Mouse (Mus musculus) right cerebral cortex, postnatal 25 days (tissue): ENCODE results near the gene Snorc.
"Not testable (repeated sequence)": the region's sequence is repeated elsewhere in the genome, so short reads cannot be mapped to it uniquely, and the experiment has no call there.

Experiments used
- DNase-seq: peaks from one replicate; pipeline ENCODE4 v3.0.0; 2022

Snorc gene

DNA sequence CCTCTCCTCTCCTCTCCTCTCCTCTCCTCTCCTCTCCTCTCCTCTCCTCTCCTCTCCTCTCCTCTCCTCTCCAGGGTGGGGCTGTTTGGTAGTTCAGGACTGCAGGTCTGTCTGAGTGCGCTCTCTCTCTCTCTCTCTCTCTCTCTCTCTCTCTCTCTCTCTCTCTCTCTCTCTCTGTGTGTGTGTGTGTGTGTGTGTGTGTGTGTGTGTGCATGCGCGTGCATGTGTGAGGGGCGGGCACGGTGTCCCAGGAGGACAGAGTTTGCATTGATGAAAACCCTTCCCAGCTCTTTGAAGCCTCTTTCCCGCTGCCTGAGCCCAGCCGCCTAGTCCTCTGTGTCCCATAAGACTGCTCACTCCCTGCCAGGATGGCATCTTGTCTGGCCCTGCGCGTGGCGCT is at the start of gene Snorc:
Snorc (plus strand) TSS at position 301 of the 400 bp plus-strand sequence.
- not testable (repeated sequence) for DNase-seq

DNA sequence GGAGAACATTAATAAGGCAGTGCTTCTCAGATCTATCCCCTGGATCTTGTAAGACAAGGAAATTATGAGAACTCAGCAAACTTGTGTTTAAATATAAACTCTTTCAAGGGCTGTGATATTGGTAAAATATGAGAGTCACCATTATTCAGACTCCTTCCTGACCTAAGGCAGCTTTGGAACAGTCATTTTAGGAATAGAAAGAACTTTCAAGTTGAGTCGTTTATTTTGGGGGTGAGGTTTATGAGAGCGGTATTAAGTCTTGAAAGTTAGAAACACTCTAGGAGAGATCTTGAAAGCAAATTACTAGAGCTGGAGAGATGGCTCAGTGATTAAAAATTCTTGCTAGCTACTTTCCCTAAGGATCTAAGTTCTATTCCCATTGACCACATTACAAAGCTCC is 34.9 kb upstream of the Snorc start:
- no peak for DNase-seq

DNA sequence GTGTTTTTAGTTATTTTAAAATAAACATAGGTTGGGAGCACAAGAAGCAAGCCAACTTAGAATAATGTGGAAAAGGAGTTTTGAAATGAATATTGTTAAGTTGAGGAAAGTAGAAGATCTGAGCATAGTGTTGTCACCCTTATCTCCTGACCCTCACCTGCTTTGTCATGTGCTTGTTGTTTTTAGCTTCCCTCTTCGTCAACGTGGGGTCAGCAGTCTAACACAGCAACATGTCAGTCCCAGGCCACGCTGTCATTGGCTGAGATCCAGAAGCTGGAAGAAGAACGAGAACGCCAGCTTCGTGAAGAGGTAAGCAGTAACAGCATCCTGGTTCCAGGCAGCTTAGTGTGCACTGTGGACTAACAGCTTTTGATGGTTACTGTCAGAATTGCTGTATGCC is 33.5 kb upstream of the Snorc start:
- no peak for DNase-seq

DNA sequence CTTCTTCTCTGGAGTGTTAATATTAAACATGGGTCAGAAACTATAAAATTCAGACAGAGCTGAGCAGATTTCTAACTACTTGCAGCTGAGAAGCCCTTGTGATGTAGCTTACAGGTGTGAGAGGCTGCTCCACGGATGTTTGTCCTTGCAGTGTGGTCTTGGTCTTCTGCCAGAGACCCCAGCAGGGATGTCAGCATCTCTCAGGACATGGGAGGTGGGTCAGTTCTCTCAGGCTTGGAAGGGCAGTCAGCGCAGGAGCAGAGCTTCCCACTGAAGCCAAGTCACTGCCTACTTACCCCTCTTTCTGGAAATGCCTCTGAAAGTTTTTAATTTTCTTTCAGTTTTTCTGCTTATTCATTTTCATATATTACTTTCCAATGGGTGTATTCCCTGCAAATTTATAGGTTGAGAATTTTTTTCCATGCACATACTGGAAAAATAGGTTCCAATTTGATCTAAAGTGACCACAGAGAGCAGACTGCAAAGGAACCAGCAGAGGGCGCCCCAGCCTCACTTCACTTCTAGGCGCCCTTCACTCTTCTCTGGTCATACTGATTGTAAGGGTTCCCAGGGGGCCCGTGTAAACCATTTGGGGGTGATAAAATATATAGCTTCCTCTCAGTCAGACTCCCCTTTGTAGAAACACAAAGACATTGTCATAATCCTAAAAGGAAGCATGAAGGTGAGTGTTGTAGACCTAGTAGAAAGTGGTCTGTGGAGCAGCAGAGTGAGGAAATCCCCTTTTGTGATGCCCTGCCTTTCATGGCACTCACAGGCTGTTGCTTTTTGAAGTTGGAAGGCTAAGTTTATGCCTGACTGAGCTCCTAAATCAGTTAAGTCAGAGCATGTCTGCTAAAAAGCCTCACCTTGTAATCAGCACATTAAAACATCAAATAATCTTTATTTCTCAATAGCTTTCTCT is 22.6 kb upstream of the Snorc start:
- peak; percentile 50 for DNase-seq

DNA sequence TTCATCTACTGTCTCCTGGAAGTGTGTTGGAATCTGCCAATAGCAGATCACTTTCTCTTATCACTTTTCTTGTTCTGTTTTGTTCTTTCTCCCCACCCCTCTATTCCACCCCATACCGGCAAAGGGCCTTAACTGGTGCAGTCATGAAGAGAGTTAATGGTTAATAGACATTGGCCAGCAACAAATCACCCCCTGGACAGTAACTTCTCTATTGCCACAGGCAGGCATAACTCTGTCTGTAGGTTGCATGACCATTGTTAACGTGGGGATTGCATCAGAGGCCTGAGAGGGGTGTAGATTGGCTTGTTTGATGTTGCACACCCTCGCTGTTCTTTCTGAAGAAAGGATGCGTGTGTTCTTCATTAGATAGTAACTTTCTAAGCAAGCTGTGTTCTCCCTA is 20.6 kb upstream of the Snorc start:
- DNase-seq: no peak

DNA sequence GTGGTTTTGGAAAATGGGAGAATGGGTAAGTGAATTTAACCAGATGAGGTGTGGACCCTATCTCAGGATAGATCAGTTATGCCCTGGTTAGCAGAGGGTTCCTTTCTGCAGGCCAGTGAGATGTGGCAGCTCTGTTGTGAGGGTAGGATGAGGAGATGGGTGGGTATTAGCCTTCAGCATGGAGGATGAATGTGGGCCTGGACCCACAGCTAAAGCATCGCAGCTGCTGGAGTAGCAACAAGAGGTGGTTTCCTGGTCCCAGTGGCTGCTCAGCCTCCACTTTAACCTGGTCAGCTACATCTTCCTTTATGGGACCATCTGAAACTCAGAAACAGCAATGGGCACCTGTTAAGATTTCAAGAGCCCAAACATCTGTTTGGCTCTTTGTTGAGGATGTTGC is 13.6 kb upstream of the Snorc start:
- no peak for DNase-seq

DNA sequence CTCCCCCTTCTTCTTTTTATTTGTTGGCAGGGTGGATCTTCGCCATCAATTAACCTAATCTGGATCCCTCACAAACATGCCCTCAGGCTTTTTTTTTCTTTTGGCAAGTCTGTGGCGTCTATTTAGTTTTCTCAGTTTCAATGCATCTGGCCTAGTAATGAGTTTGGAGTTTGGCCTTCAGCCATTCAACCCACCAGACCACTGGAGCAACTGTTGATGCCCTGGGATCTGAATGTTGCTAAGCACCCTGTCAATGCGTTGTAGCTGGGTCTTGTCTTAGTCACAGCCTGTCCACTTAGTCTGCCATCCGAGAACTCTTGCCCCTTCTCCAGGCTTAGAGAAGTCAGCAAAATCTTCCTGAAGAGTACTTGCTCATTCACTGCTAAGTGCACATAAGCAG is 12.0 kb upstream of the Snorc start:
- no peak for DNase-seq

DNA sequence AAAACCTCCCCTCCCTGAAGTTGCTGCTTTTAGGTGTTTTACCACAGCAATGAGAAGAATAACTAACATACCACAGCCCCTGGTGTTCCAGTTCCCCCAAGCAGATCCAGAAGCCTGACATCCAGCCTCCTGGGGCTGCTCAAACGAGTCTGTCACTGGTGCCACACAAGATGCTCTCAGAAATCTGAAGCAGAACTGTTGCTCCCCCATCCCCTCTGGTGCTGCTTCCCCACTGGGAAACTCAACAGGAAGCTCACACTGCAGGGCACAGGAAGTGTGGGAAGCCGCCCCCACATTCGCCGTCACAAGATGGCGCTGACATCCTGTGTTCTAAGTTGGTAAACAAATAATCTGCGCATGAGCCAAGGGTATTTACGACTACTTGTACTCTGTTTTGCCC is 10.2 kb upstream of the Snorc start:
- not testable (repeated sequence) for DNase-seq

DNA sequence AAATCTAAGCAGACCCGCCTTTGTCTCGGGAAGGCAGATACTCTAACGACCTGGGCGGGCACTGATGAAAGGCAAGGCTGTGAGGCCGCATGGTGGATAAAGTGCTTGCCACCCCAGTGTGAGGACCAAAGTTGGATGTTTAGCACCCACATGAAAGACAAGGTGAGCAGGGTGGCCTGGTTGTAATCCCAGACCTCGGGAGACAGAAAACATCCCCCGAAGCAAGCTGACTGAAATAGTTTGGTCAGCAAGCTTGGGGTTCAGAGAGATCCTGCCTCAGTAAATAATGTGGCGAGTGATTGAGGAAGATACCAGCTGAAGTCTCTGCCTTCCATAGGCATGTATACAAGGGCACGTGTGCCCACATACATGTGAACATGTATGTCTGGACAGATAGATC is 2.6 kb upstream of the Snorc start:
- DNase-seq: no peak

DNA sequence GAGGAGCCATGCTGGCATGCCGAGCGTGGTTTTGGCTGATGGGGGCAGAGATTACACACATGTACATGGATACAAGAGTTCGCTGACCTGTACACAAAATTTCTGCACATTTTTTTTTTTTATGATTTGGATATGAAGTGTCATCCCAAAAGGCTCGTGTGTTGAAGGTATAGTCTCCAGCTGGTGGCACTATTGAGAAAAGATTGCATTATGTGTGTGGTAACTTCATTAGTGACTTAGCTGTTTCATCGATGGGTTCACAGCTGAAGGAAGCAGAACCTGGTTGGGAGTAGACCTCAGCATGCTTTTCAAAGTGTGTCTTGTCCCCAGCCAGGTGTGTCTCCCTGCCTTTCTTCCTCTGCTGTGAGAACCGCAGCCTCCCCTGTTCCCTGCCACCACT is 1.8 kb upstream of the Snorc start:
- DNase-seq: no peak

DNA sequence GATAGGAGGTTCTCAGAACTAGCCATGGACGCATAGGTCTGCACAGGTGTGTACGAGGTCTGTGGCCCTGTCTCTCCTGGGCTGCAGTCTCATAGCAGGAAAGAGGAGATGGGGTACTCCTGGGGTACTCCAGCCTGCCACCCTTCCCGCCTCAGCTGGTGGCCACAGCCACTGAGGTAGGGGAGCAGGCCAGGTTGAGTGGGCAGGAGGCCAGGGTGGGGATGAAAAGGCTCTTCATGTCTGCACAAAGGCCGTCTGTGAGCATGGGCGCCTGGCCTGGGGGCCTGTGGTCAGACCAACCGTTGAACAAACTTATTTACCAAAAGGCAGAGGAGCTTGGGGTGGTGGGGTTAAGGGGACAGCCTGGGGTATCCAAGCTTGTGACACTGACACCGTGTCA is 1.8 kb downstream of the Snorc start:
- no peak for DNase-seq

DNA sequence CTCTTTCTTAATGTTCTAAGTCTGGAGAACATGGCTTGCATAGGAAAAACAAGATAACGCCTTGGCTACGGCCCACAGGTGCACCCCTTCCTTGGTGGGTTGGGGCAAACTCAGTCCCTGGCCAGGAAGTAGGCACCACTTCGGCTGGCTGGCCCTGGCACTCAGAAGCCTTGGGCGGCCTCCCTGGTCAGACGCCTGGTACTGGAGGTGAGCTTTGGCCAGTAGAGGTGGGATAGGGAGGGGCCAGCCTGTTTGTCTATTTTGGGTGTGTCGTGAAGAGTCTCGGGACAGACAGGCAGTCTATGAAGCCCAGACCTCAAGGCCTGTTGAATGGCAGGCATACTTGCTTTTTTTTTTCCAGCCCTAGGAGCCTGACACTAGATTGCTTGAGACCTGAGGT is 2.5 kb downstream of the Snorc start:
- DNase-seq: no peak

DNA sequence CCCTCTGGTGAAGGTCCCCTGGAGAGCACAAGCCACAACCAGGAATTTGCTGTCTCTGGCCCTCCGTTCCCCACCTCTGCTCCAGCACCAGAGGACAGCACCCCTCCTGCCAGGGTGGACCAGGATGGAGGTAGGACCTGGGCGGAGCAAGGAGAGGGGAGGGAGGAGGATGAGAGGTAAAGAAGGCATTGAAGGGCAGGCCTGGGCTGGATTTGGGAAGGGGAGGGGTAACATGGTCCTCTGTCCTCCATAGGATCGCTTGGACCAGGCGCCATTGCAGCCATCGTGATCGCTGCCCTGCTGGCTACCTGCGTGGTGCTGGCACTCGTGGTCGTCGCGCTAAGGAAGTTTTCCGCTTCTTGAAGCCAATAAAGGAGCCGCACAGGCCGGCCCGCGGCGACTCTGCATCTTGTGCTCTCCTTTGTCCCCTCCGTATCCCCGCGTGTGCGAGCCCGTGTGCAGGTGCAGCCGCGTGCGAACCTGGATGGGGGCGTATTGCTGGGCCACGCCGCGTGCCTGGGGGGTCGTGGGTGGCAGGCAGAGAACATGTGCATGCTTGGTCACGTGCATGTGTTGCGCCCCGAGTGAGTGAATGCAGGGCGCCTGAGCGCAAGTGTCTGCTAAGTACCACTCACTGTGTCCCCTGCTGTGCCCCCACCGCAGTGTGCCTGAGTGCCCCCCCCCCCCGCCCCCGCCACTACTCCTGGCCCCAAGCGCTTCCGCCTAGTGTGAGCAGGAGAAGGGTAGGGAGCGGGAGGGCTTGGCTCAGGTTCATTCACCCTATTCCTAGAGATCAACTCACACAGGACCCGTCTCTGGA is 5.2 kb downstream of the Snorc start:
- peak; percentile 75 for DNase-seq

DNA sequence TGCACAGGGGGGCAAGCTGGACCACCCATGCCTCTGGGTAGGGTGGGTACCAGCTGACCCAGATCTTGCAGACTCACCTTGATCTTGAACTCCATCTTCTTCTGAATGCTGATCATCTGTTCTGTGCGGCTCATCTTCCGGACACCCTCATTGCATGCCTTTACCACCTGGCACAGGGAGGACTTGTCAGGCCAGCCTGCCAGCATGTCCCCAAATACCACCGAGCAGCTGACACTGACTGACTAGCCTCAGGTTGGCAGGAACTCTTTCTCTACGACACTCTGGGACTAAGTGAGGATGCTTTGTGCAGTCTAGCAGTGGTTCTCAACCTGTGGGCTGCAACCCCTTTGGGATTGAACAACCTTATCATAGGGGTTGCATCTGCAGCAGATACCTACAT is 12.5 kb downstream of the Snorc start:
- no peak for DNase-seq

DNA sequence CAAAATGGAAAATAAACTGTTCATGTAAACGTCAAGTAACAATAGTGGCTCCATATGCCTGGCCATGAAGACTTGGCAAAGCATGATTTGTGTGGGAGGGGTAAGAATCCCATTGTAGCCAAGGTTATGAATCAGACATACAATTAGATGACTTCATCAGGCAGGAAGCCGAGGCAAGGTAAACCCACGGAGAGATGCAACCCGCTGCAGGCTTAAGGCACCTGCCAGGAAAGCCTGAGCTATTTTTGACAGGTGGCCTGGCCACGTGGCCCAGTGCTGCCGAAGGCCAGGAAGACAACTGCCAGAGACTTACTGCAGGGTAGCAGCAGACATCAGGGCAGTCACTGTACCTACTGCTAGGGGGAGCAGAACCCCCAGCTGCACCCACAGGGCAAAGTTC is 16.3 kb downstream of the Snorc start:
- DNase-seq: peak; percentile 76

DNA sequence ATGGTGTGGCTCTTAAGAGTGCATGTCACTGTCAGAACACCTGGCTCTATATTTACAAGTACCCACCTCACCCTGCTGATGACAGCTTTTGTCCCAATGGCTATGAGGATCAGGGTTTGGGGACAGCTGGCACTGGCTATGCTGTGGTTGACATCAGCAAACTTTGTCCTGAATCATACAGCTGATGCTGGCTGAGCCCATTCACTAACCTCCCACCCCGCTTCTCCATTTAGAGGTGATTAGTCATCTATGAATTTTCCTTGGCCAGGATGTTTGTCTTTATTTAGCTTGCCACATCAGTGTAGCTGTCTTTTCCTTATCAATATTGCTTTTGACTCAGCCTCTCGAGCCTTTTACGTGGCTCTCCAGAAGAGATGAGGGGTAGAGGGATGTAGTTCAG is 22.2 kb downstream of the Snorc start:
- no peak for DNase-seq

DNA sequence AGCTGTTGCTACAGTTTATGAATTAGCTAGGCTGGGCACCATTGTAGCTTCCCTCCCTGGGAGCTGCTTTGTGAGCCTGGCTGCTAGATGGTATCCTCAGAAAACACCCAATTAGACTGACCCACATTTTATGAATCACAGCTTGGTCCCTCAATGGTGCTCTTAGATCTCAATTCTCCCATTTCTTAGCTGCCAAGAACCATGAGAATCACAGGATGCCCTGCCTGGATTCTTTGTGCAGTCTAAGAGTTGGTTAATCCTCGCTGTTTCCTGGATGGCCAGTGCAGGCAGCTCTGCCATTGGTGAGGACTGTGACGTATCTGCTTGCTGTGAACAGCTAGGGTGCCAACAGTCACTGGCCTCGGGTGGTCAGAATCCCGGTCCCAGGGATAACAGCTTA is 23.5 kb downstream of the Snorc start:
- no peak for DNase-seq

DNA sequence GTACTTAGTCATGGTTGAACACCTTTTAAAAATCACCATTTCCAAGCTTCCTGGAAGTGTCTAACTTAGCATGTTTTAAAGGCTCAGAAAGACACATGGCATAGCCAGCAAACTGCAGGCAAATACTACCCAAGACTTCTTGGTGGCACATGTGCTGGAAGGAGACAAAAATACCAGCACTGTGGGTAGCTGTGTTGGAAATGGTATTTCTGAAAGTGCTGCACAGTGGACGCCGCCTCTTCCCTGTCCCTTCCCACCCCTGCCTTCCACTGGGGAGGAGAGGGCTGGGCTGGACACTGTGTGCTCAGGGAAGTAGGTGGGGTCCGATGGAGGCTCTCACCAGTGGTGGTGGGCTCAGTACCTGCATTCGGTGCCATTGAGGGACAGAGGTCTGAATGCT is 35.5 kb downstream of the Snorc start:
- no peak for DNase-seq

DNA sequence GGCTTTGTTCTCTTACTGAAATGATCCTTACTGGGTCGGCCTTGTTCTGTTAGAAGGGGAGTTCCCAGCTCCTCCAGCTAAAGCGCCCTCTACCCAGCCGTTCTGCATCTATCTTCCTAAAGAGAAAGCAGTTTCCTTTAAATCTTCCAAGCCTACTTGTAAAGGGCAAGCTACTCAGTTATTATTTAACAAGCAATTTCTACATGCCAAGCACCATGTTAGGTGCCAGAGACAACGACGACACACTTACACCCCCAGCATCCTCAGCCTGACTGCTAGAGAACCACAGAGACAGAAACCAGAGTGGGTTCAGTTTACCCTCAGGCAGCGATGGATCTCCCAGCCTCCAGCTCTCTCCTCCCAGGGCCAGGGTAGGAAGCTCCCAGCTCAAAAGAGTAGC is 37.8 kb downstream of the Snorc start:
- DNase-seq: no peak

DNA sequence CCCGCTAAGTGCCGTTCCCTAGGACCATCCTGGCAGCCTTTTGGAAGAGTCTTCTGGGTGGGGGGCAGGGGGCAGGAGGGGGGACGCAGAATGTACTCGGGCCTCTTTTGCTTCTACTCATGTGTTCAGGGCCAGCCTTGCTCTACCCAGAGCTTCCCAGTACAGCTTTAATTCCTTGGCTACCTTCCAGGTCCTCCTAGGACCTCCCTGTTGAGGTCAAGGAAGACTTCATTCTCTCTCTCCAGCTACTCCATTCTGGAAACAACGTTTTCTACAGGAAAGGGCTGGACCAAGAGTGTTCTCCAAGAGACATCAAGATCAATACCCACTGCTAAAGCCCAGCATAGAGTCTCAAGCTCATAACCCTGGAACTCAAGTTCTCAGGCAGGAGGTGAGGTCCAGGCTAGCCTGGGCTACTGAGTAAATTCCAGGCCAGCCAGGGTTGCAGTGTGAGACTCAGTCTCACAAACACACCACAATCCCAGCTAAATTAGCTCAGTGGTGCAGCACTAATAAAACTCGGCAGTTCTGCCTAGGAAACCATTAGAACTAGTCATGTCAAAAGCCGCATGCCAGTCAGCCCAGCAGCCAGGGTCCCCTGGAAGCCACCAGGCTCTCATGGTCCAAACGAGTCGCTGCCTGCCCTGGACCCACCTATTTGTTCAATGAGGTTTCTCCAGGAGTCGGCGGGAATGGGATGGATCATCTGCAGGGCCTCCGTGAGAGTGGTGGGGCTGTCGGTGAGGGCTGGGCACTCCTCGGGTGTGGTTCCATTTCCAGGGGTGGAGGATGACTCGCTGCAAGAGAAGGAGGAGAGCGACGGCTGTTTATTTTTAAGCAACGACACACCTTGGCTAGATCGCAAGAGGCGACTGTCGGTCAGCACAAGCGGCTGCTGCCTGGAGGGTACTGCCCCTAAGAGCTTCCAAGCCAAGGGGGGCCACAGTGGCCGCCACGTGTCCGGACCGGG is 38.8 kb downstream of the Snorc start:
- DNase-seq: peak; percentile 56

DNA sequence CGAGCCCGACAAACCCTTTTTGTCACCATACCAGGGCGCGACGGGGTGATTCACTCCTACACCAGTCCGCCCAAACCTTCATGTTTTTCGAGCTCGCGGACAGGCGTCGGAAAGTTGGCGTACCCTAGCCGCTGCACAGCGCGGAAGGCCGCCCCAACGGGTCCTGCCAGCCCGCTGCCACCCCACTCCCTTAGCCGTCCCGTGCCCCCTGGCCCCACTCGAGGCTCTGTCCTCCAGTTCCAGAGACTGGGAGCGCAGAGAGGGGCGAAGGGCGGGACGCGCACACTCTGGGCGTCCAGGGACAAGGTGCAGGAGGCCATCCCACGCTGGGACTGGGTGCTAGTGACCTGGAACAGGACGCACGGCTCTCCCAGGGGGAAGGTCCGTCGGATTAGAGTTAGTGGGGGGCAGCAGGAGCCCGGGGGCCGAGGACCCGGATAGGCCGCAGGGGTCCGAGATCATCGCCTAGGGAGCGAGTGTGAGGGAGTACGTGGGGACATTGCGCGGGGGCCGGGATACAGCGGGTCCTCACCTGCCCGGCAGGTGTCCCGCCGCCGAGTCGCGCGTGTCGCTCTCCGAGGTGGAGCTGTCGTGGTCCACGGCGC is 39.6 kb downstream of the Snorc start, which contains the start of gene Neu2:
Neu2 (plus strand) TSS at position 329 of the 605 bp plus-strand sequence.
- DNase-seq: no peak

DNA sequence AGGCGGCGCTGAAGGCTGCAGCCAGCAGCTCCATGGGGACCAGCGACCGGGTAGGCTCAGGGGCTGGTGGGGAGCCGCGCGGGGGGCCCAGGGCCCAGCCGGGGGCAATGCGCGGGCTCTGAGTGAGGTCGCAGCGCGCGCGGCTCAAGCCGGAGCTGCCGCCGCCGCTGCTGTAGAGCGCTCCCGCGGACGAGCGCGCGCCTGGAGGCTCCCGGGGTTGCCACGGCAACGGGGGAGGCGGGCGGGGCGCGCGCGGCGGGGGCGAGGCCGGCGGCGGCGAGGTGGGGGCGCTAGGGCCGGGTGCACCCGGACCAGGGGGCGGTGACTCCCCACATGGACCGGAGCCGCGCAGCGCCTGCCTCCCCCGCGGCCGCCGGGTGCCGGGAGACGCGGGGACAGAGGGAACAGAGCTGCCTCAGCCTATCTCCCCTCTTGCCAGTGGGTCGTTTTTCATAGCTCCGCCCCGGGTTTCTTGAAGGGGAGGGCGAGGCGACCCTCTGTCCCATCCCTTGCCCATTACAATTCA is 40.2 kb downstream of the Snorc start:
- DNase-seq: peak; percentile 80
